Mouse (Mus musculus): ENCODE results near the gene Tcp11.

- TF ChIP-seq EP300 (IDR thresholded peaks at IDR 0.05; ENCODE audit: low read depth): no peak
- TF ChIP-seq CTCF (IDR thresholded peaks at IDR 0.05; ENCODE audit: low read depth): no peak; the same call in 1 of the 2 replicates
These were observed 11.9 kb upstream of the Tcp11 start for GRCm38 (mm10) chr17:28092297-28092696.

Measured in heart, postnatal 0 days (tissue).